Mouse (Mus musculus): ENCODE data around the gene Olfr1061.
"Not testable (repeated sequence)": the region's sequence is repeated elsewhere in the genome, so short reads cannot be mapped to it uniquely, and the experiment has no call there.

Olfr1061 gene

DNA sequence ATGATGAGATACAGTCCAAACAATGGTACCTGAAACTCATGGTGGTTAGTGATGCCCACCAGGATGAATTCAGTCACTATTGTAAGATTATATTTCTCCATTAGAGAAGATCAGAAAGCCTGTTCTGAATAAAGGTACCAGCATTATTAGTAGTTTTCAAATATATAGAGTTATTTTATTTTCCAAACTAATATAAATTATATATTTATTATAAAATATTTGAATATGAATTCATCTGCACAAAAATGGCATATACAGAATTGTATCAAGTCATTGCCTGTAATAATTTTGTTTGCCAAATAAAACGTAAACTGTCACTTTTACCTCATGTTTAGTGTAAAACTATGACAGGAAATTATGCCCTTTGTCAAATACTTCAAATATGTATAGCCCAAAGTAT is at the start of gene Olfr1061:
Gene Olfr1061 (minus strand): TSS at position 101 of the 400 bp plus-strand sequence.
- DNase-seq (ENCODE audit: low spot score): no peak

GRCm38 (mm10) chr2:86460434-86460833 is 46.6 kb upstream of the Olfr1061 start:
- no peak for DNase-seq (ENCODE audit: low spot score)

GRCm38 (mm10) chr2:86456169-86456568 is 42.3 kb upstream of the Olfr1061 start, which contains the start of gene Olfr1066:
Gene Olfr1066, minus strand, starts transcription at chr2:86456269.
- DNase-seq (ENCODE audit: low spot score): no peak

- DNase-seq (ENCODE audit: low spot score): not testable (repeated sequence)
These were observed 36.6 kb upstream of the Olfr1061 start, which contains the start of gene Olfr1065 for GRCm38 (mm10) chr2:86450491-86450890. Gene Olfr1065, minus strand, starts transcription at chr2:86450591.

DNA sequence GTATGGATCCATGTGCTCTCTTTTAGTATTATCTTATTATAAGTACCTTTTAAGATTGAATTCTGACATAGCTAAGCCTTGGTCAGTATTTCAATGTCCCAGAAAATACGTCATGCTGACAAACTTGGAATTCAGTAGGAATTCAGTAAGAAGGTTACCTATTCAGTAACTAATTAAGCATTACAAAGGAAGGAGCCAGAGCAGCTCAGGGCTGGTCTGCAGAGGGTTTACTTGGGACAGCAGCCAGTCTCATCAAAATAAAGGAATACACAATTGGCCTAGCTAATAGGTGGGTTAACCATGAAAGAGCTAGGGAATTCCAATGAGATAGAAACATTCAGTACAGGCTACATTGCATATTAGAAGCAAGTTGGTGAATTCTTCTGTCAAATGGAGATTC is 28.3 kb upstream of the Olfr1061 start:
- not testable (repeated sequence) for DNase-seq (ENCODE audit: low spot score)

GRCm38 (mm10) chr2:86428511-86428910 is 14.7 kb upstream of the Olfr1061 start:
- DNase-seq (ENCODE audit: low spot score): not testable (repeated sequence)

- DNase-seq (ENCODE audit: low spot score): not testable (repeated sequence)
These were observed 12.8 kb upstream of the Olfr1061 start, which contains the start of gene Olfr1062 for GRCm38 (mm10) chr2:86426649-86427048. Gene Olfr1062, minus strand, starts transcription at chr2:86426749.

- DNase-seq (ENCODE audit: low spot score): no peak
These were observed 18.7 kb downstream of the Olfr1061 start for GRCm38 (mm10) chr2:86395114-86395513.

- DNase-seq (ENCODE audit: low spot score): not testable (repeated sequence)
These were observed 25.4 kb downstream of the Olfr1061 start, which contains the start of gene Olfr1058 for GRCm38 (mm10) chr2:86388461-86388860. Gene Olfr1058, minus strand, starts transcription at chr2:86388561.

GRCm38 (mm10) chr2:86378293-86378692 is 35.6 kb downstream of the Olfr1061 start, which contains the start of gene Olfr1057:
Gene Olfr1057, minus strand, starts transcription at chr2:86378393.
- no peak for DNase-seq (ENCODE audit: low spot score)

- not testable (repeated sequence) for DNase-seq (ENCODE audit: low spot score)
These were observed 47.5 kb downstream of the Olfr1061 start for GRCm38 (mm10) chr2:86366342-86366741.
